ENCODE assay signal across 23 mouse cellular contexts in genomic region chr9:14625961-14626360, GRCm38 (mm10). TPM values are rescaled to one million over a fixed set of nuclear protein-coding genes. Genes with fewer than 3 reads are reported as not detected.
DNase-seq lines count a peak whose midpoint lies in the region; TF ChIP-seq lines count a peak whose summit lies in the region.
"Had no signal": no experiment of that assay in that cellular context is flagged by ENCODE, and none has a peak within 500 bp of the region (broad histone marks: within the 10 kb centered on the region; RNA-seq: fewer than 3 reads in every experiment).

No protein-coding gene starts in this region.

- H3K36me3 ChIP-seq in myocyte (ENCODE audit: control insufficient read depth, insufficient read depth): no peaks in the 10 kb centered on the region
- H3K36me3 ChIP-seq: embryonic facial prominence, embryonic 13.5 days; embryonic facial prominence, embryonic 15.5 days; forebrain, embryonic 10.5 days; forebrain, embryonic 12.5 days; G1E had no signal

- no peak overlapping the region for H3ac ChIP-seq in myocyte (ENCODE audit: control insufficient read depth, insufficient read length)

- H3K79me2 ChIP-seq in myocyte (ENCODE audit: control insufficient read depth, insufficient read depth): no peaks in the 10 kb centered on the region

- H3K4me3 ChIP-seq in gastrocnemius, adult 2 months: peak overlapping the region; percentile 29
- H3K4me3 ChIP-seq in myocyte: no peak overlapping the region
- H3K4me3 ChIP-seq: embryonic facial prominence, embryonic 13.5 days; embryonic facial prominence, embryonic 15.5 days; erythroblast, embryonic 14.5 days; forebrain, embryonic 10.5 days; forebrain, embryonic 12.5 days had no signal

- H3K4me2 ChIP-seq in myocyte (ENCODE audit: low read depth): peak overlapping the region; percentile 68
- H3K4me2 ChIP-seq: embryonic facial prominence, embryonic 13.5 days; embryonic facial prominence, embryonic 15.5 days; forebrain, embryonic 12.5 days had no signal

- no peak for DNase-seq in gastrocnemius, adult 2 months
- DNase-seq in gastrocnemius, postnatal 4 days (ENCODE audit: low spot score in 2 of 2): no peak
- DNase-seq in kidney, postnatal 4 days: no peak
- no peak for DNase-seq in gastrocnemius, adult 18-20 months (ENCODE audit: low spot score)
- DNase-seq: adrenal gland, postnatal 10 days; adrenal gland, postnatal 25 days; B cell, adult 2 months; cerebellum, adult 11 months; cerebellum, adult 18-20 months; cerebellum, adult 8-10 months; cerebellum, adult 9-11 months; cerebellum, postnatal 14 days; cerebellum, postnatal 36 days; embryo, embryonic 11 days had no signal

- H3K27ac ChIP-seq in gastrocnemius, adult 2 months: peak overlapping the region; percentile 90
- H3K27ac ChIP-seq: embryonic facial prominence, embryonic 13.5 days; forebrain, embryonic 10.5 days; forebrain, embryonic 12.5 days had no signal

- no peaks in the 10 kb centered on the region for H3K27me3 ChIP-seq in myocyte (ENCODE audit: control insufficient read depth, insufficient read depth, insufficient read length)
- H3K27me3 ChIP-seq: CH12.LX; embryonic facial prominence, embryonic 13.5 days; embryonic facial prominence, embryonic 15.5 days; forebrain, embryonic 12.5 days; Patski had no signal

- intact Hi-C loops in gastrocnemius, adult 2 months (cut with DNase I): loop anchor here (2.0 kb wide), 1 partner anchor 37 kb away; no protein-coding TSS in a partner anchor

- TF ChIP-seq POLR2A in myocyte (IDR thresholded peaks at IDR 0.05; ENCODE audit: insufficient read length, low read depth): peak; percentile 42

- no peak for TF ChIP-seq CTCF in gastrocnemius, adult 2 months (IDR thresholded peaks at IDR 0.05)

TF ChIP-seq in myocyte, 11 proteins besides CTCF, POLR2A, EP300 and RAD21:
- TF ChIP-seq TCF3 (IDR thresholded peaks at IDR 0.05; ENCODE audit: insufficient read length, low read depth): no peak
- TF ChIP-seq MAX (IDR thresholded peaks at IDR 0.05; ENCODE audit: low read depth): no peak
- TF ChIP-seq MYOG (IDR thresholded peaks at IDR 0.05; ENCODE audit: control insufficient read depth in 1 of 3, insufficient read depth in 1 of 3, insufficient read length in 2 of 3, low read depth in 2 of 3): no peak
- TF ChIP-seq USF1 (IDR thresholded peaks at IDR 0.05; ENCODE audit: low read depth): no peak
- no peak for TF ChIP-seq E2F4 (IDR thresholded peaks at IDR 0.05; ENCODE audit: insufficient read depth)
- no peak for TF ChIP-seq TCF12 (IDR thresholded peaks at IDR 0.05; ENCODE audit: insufficient read depth, poor library complexity, severe bottlenecking)
- peak; percentile 97 for TF ChIP-seq CEBPB (IDR thresholded peaks at IDR 0.05; ENCODE audit: insufficient read depth, poor library complexity, severe bottlenecking)
- TF ChIP-seq SRF (IDR thresholded peaks at IDR 0.05; ENCODE audit: control insufficient read depth, insufficient read length, low read depth): no peak
- TF ChIP-seq MYOD1 (IDR thresholded peaks at IDR 0.05; ENCODE audit: control insufficient read depth in 1 of 3, insufficient read length in 2 of 3, low read depth in 2 of 3): no peak
- no peak for TF ChIP-seq REST (IDR thresholded peaks at IDR 0.05; ENCODE audit: insufficient read depth, insufficient read length)
- TF ChIP-seq POLR2AphosphoS2 (IDR thresholded peaks at IDR 0.05; ENCODE audit: insufficient read length, low read depth): peak; percentile 64

RNA-seq across cellular contexts. Expression of gene Amotl1, which starts 18.9 kb away (rescaled TPM):
- total RNA-seq in gastrocnemius, adult 2 months (2021): 100 to 1,000 TPM; 397 to 399 TPM
- 100 to 1,000 TPM; 330 to 368 TPM for total RNA-seq in gastrocnemius, postnatal 4 days (2021)
- 37.3 TPM for polyA plus RNA-seq in myocyte (2012; fragmentation: generic; extraction: Trizol)
- total RNA-seq in gastrocnemius, adult 18-20 months (2021): 100 to 1,000 TPM; 330 to 339 TPM
